Mouse (Mus musculus) heart, embryonic 10.5 days (tissue): ENCODE measurements around the gene 4921517D22Rik. TPM values are rescaled to one million over a fixed set of nuclear protein-coding genes. Genes with fewer than 3 reads are reported as not detected.

Experiments used
- DNase-seq: peaks from one replicate; pipeline ENCODE4 v3.0.0-alpha.2; 2017; ENCODE audit warnings: low spot score
- H3K27ac ChIP-seq: fragments of 300-500 bp; sonication (generic); 2 replicates; pipeline ENCODE4 v1.5.1; 2016; ENCODE audit warnings: mild to moderate bottlenecking
- H3K27me3 ChIP-seq: fragments of 300-500 bp; sonication (generic); 2 replicates; pipeline ENCODE4 v1.6.1; 2016; ENCODE audit warnings: mild to moderate bottlenecking; ENCODE audit not compliant: poor library complexity, insufficient read depth, severe bottlenecking
- H3K36me3 ChIP-seq: fragments of 300-500 bp; sonication (generic); 2 replicates; pipeline ENCODE4 v1.6.1; 2016; ENCODE audit warnings: mild to moderate bottlenecking, moderate library complexity
- H3K4me1 ChIP-seq: fragments of 300-500 bp; sonication (generic); 2 replicates; pipeline ENCODE4 v1.6.1; 2016; ENCODE audit warnings: mild to moderate bottlenecking
- H3K4me3 ChIP-seq: fragments of 300-500 bp; sonication (generic); 2 replicates; pipeline ENCODE4 v1.5.1; 2016; ENCODE audit warnings: mild to moderate bottlenecking, moderate library complexity
- H3K9me3 ChIP-seq: fragments of 300-500 bp; sonication (generic); 2 replicates; pipeline ENCODE4 v1.6.1; 2016; ENCODE audit warnings: mild to moderate bottlenecking, moderate library complexity
- WGBS: fragments of 180-500 bp; shearing (Covaris S2); methylation state at CpG from one replicate; pipeline ENCODE4 v1.1.7; 2016; 5-methylcytosine and 5-hydroxymethylcytosine counted together
- polyA plus RNA-seq: library from polyadenylated mRNA; unstranded; fragments of >200 nt; fragmentation: Nextera tagmentation; extraction: Ambion mirVana; gene quantifications from 2 replicates; pipeline ENCODE4 v1.2.1, GENCODE M21; 2016

4921517D22Rik gene
- polyA plus RNA-seq, 1 experiment from 2014 or later, result not detected

GRCm38 (mm10) chr13:59649781-59650180 is 44.1 kb downstream of the 4921517D22Rik start:
- Histone ChIP-seq H3K9me3 (no peaks in the 10 kb centered on the region), H3K4me3 (no peak overlapping the region), H3K4me1 (peaks cover 63% of the 10 kb centered on the region), H3K27me3 (no peaks in the 10 kb centered on the region), H3K27ac (no peak overlapping the region), H3K36me3 (peaks cover 45% of the 10 kb centered on the region)
- WGBS, result 72% methylated on average over 5 of the region's 5 CpGs
- DNase-seq, result no peak

GRCm38 (mm10) chr13:59648598-59648997 is 45.3 kb downstream of the 4921517D22Rik start:
- 91% methylated on average over 6 of the region's 6 CpGs for WGBS
- no peak for DNase-seq
- no peaks in the 10 kb centered on the region for H3K9me3 ChIP-seq
- no peak overlapping the region for H3K27ac ChIP-seq
- H3K4me1 ChIP-seq, result peaks cover 55% of the 10 kb centered on the region
- H3K4me3 ChIP-seq, result no peak overlapping the region
- H3K36me3 ChIP-seq, result peaks cover 41% of the 10 kb centered on the region
- no peaks in the 10 kb centered on the region for H3K27me3 ChIP-seq

DNA sequence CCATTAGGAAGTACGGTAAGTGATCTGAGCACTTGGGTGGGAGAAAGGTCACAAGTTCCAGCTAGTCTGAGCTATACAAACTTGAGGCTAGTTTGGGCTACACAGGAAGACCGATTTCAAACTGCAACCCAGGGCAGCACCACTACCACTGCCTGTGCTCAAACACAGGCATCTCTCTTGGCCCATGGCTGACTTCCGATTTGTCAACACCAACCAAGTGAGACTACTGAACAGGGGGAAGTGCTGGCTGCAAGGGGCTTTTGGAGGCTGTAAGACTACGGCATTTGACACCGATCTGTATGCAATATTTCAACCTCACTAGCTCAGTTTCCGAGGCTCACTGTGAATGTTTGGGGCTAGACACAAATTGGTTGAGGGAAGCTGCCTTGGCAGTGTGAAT is 46.4 kb downstream of the 4921517D22Rik start:
- Histone ChIP-seq H3K4me1 (peaks cover 43% of the 10 kb centered on the region), H3K27ac (0 out of 2 replicates have a peak overlapping the region, but pooled peaks have one; percentile 63), H3K27me3 (no peaks in the 10 kb centered on the region), H3K9me3 (no peaks in the 10 kb centered on the region), H3K36me3 (peaks cover 46% of the 10 kb centered on the region), H3K4me3 (no peak overlapping the region)
- DNase-seq, result no peak
- WGBS, result 86% methylated on average over 6 of the region's 6 CpGs

GRCm38 (mm10) chr13:59646674-59647244 is 47.1 kb downstream of the 4921517D22Rik start:
- H3K4me3 ChIP-seq, result no peak overlapping the region
- WGBS, result 56% methylated on average over 11 of the region's 11 CpGs
- peaks cover 52% of the 10 kb centered on the region for H3K36me3 ChIP-seq
- peaks cover 38% of the 10 kb centered on the region for H3K4me1 ChIP-seq
- no peak for DNase-seq
- H3K9me3 ChIP-seq, result no peaks in the 10 kb centered on the region
- peak overlapping the region; percentile 63 for H3K27ac ChIP-seq
- no peaks in the 10 kb centered on the region for H3K27me3 ChIP-seq

- WGBS, result 75% methylated on average over 3 of the region's 3 CpGs
- no peaks in the 10 kb centered on the region for H3K9me3 ChIP-seq
- DNase-seq, result no peak
- peaks cover 55% of the 10 kb centered on the region for H3K36me3 ChIP-seq
- no peak overlapping the region for H3K4me3 ChIP-seq
- H3K27ac ChIP-seq, result no peak overlapping the region; the same call in 1 of the 2 replicates
- peaks cover 42% of the 10 kb centered on the region for H3K4me1 ChIP-seq
- no peaks in the 10 kb centered on the region for H3K27me3 ChIP-seq
Observed at GRCm38 (mm10) chr13:59645491-59645890, 48.4 kb downstream of the 4921517D22Rik start.

GRCm38 (mm10) chr13:59642818-59643217 is 51.1 kb downstream of the 4921517D22Rik start:
- Histone ChIP-seq H3K27me3 (no peaks in the 10 kb centered on the region), H3K9me3 (no peaks in the 10 kb centered on the region), H3K4me3 (no peak overlapping the region), H3K4me1 (peaks cover 51% of the 10 kb centered on the region), H3K27ac (no peak overlapping the region), H3K36me3 (peaks cover 55% of the 10 kb centered on the region)
- WGBS, result 48% methylated on average over 2 of the region's 2 CpGs
- no peak for DNase-seq

DNA sequence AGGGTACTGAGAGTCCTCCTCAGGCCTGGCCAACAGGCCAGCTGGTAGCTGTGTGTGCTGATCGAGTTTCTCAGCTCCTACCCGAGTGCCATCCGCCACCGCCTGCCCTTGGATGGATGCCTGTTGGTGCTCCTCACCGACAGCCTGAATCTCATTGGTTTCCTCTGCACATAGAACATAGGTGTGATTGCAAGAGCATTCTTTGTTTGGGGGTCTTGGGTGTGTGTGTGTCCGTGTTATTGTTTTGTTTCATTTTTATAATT is 53.8 kb downstream of the 4921517D22Rik start:
- H3K4me1 ChIP-seq, result peaks cover 26% of the 10 kb centered on the region
- H3K9me3 ChIP-seq, result no peaks in the 10 kb centered on the region
- DNase-seq, result no peak
- peaks cover 68% of the 10 kb centered on the region for H3K36me3 ChIP-seq
- 82% methylated on average over 6 of the region's 6 CpGs for WGBS
- no peak overlapping the region for H3K4me3 ChIP-seq
- 0 out of 2 replicates have a peak overlapping the region, but pooled peaks have one; percentile 36 for H3K27ac ChIP-seq
- H3K27me3 ChIP-seq, result no peaks in the 10 kb centered on the region

GRCm38 (mm10) chr13:59639368-59640177 is 54.3 kb downstream of the 4921517D22Rik start:
- peaks cover 26% of the 10 kb centered on the region for H3K4me1 ChIP-seq
- H3K4me3 ChIP-seq, result no peak overlapping the region
- H3K27ac ChIP-seq, result peak overlapping the region; percentile 36; the same call in 1 of the 2 replicates
- no peaks in the 10 kb centered on the region for H3K27me3 ChIP-seq
- H3K9me3 ChIP-seq, result no peaks in the 10 kb centered on the region
- 71% methylated on average over 16 of the region's 16 CpGs for WGBS
- no peak for DNase-seq
- H3K36me3 ChIP-seq, result peaks cover 68% of the 10 kb centered on the region

DNA sequence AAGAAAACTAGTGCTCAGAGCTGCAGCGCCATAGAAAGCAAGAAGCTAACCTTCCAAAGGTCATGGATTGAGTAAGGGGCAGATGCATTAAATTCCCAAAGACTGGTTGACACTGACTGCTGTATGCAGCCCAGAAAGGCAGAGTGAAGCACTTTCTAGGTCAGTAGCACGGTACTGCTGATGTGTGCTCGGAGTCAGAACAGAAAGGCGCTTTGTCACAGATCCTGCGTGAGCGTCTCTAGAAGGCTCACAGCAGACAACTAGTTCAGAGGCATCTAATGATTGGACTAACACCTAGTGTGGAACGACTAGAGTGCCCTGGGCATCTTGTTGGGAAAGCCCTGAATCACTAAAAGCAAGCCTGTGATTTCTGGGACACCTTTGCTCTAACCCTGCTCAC is 56.1 kb downstream of the 4921517D22Rik start:
- Histone ChIP-seq H3K4me1 (peaks cover 26% of the 10 kb centered on the region), H3K27me3 (no peaks in the 10 kb centered on the region), H3K9me3 (no peaks in the 10 kb centered on the region), H3K4me3 (no peak overlapping the region), H3K27ac (no peak overlapping the region), H3K36me3 (peaks cover 83% of the 10 kb centered on the region)
- DNase-seq, result no peak
- 91% methylated on average over 7 of the region's 7 CpGs for WGBS

Other genes with a start within 250 kb of the 4921517D22Rik start
- 8.8 and 14.4 TPM in 2 replicates for gene Agtpbp1, start 108.9 kb downstream of the 4921517D22Rik start, polyA plus RNA-seq
- 78.9 and 92.6 TPM in 2 replicates for gene Naa35, start 108.8 kb downstream of the 4921517D22Rik start, polyA plus RNA-seq
- gene Golm1, start 18.3 kb downstream of the 4921517D22Rik start, polyA plus RNA-seq, result 72.4 and 74.5 TPM in 2 replicates
- gene Spata31d1a, start 16.2 kb upstream of the 4921517D22Rik start, polyA plus RNA-seq, result 0.02 and 0.05 TPM in 2 replicates
- gene Spata31d1b, start 18.2 kb upstream of the 4921517D22Rik start, polyA plus RNA-seq, result not detected in 2 replicates
- not detected in 2 replicates for gene Spata31d1d, start 37.6 kb upstream of the 4921517D22Rik start, polyA plus RNA-seq
- 0.23 TPM in 1 of 2 replicates, not detected in the other for gene 1700014D04Rik, start 52.6 kb upstream of the 4921517D22Rik start, polyA plus RNA-seq
- gene Isca1, start 75.7 kb upstream of the 4921517D22Rik start, polyA plus RNA-seq, result 128 and 154 TPM in 2 replicates
- gene Gm49354, start 88.1 kb upstream of the 4921517D22Rik start, polyA plus RNA-seq, result not detected in 2 replicates
- 37.2 and 39.6 TPM in 2 replicates for gene Tut7, start 129.0 kb upstream of the 4921517D22Rik start, polyA plus RNA-seq